ENCODE assay signal across 8 mouse cellular contexts in genomic region chr5:138994786-138995720, GRCm38 (mm10). TPM values are rescaled to one million over a fixed set of nuclear protein-coding genes. Genes with fewer than 3 reads are reported as not detected.
DNase-seq lines count a peak whose midpoint lies in the region; ATAC-seq and TF ChIP-seq lines count a peak whose summit lies in the region.

No protein-coding gene starts in this region.

- H3K27ac ChIP-seq in ES-Bruce4 (ENCODE audit: insufficient read depth, low read length), result no peak overlapping the region; the same call in 1 of the 2 replicates
- H3K27ac ChIP-seq in brown adipose tissue, adult 24 weeks (replicated peaks; ENCODE audit: low read depth, low read length), result peak overlapping the region; percentile 82
- H3K27ac ChIP-seq in forebrain, embryonic 15.5 days (replicated peaks), result peak overlapping the region; percentile 89

- 0 out of 2 replicates have a peak, but pooled peaks have one; percentile 38 for TF ChIP-seq EP300 in ES-Bruce4 (IDR thresholded peaks at IDR 0.05; ENCODE audit: insufficient read depth, low read depth, low read length)

- no peaks in the 10 kb centered on the region for H3K27me3 ChIP-seq in ES-Bruce4 (ENCODE audit: control insufficient read depth, insufficient read depth, low read length, poor library complexity, severe bottlenecking)
- H3K27me3 ChIP-seq in forebrain, embryonic 15.5 days, result peaks cover 63% of the 10 kb centered on the region

- peak; percentile 76 to 82 for DNase-seq in heart, postnatal 14 days
- DNase-seq in layer of hippocampus, adult 18-20 months (ENCODE audit: low spot score in 2 of 2), result peak; percentile 78 to 81
- peak; percentile 82 for DNase-seq in lung, adult 2 months
- DNase-seq in ovary, postnatal 10 days (ENCODE audit: low spot score), result peak; percentile 61
- peak; percentile 85 for DNase-seq in urinary bladder, adult 2 months (ENCODE audit: low spot score)

- peaks cover 9% of the 10 kb centered on the region for H3K4me1 ChIP-seq in ES-Bruce4 (ENCODE audit: control insufficient read depth, insufficient read depth, low read length)
- peaks cover 16% of the 10 kb centered on the region for H3K4me1 ChIP-seq in brown adipose tissue, adult 24 weeks (ENCODE audit: control insufficient read depth, insufficient read depth, insufficient read length, low read length)
- H3K4me1 ChIP-seq in forebrain, embryonic 15.5 days, result peaks cover 53% of the 10 kb centered on the region
- peaks cover 23% of the 10 kb centered on the region for H3K4me1 ChIP-seq in lung, adult 2 months (ENCODE audit: control insufficient read depth, insufficient read depth, low read length)

- no peaks in the 10 kb centered on the region for H3K36me3 ChIP-seq in ES-Bruce4 (ENCODE audit: control insufficient read depth, insufficient read depth, low read length, poor library complexity, severe bottlenecking)
- no peaks in the 10 kb centered on the region for H3K36me3 ChIP-seq in forebrain, embryonic 15.5 days

- no peaks in the 10 kb centered on the region for H3K9me3 ChIP-seq in ES-Bruce4 (replicated peaks; ENCODE audit: control insufficient read depth, insufficient read depth, low read length, poor library complexity, severe bottlenecking)
- no peaks in the 10 kb centered on the region for H3K9me3 ChIP-seq in forebrain, embryonic 15.5 days

- no peak for TF ChIP-seq POLR2A in ES-Bruce4 (IDR thresholded peaks at IDR 0.05; ENCODE audit: insufficient read depth, low read length)
- TF ChIP-seq POLR2A in lung, adult 2 months (IDR thresholded peaks at IDR 0.05; ENCODE audit: borderline replicate concordance, extremely low read depth, low read depth, low read length), result peak; percentile 56; the same call in 1 of the 2 replicates

- TF ChIP-seq CTCF in ES-Bruce4 (IDR thresholded peaks at IDR 0.05; ENCODE audit: low read depth, low read length), result no peak
- TF ChIP-seq CTCF in lung, adult 2 months (IDR thresholded peaks at IDR 0.05; ENCODE audit: insufficient read depth, low read length), result no peak

- intact Hi-C loops in heart, postnatal 14 days (cut with DNase I), result loop anchor here (5.0 kb wide), 2 partner anchors 138 to 182 kb away; no protein-coding TSS in a partner anchor

- H3K4me3 ChIP-seq in ES-Bruce4 (ENCODE audit: low read depth, low read length), result peak overlapping the region; percentile 67
- H3K4me3 ChIP-seq in brown adipose tissue, adult 24 weeks (ENCODE audit: insufficient read depth, low read depth, low read length), result peak overlapping the region; percentile 90
- H3K4me3 ChIP-seq in forebrain, embryonic 15.5 days, result peak overlapping the region; percentile 84
- H3K4me3 ChIP-seq in lung, adult 2 months (replicated peaks; ENCODE audit: extremely low read depth, low read depth, low read length), result peak overlapping the region; percentile 73

- peak overlapping the region; percentile 89 for H3K9ac ChIP-seq in ES-Bruce4 (ENCODE audit: low read depth, poor library complexity, severe bottlenecking)
- peak overlapping the region; percentile 77 for H3K9ac ChIP-seq in forebrain, embryonic 15.5 days (replicated peaks)

- peak; percentile 55 for ATAC-seq in forebrain, embryonic 15.5 days (replicated peaks)

- peak overlapping the region; percentile 89 for H3K4me2 ChIP-seq in forebrain, embryonic 15.5 days (replicated peaks)

- under 1% methylated on average over 87 of the region's 127 CpGs for WGBS in forebrain, embryonic 15.5 days
- 4% methylated on average over 118 of the region's 127 CpGs for WGBS in lung, adult 2 months

RNA-seq across cellular contexts. Expression of gene Pdgfa, which starts 2.1 kb away (rescaled TPM):
- 48.7 and 49.5 TPM in 2 replicates for polyA plus RNA-seq in ES-Bruce4 (2011; ENCODE audit: insufficient read depth, insufficient read length, low read depth, missing spikeins)
- polyA plus RNA-seq in brown adipose tissue, adult 24 weeks (2012; ENCODE audit: insufficient read depth, insufficient read length, missing spikeins), result 5.5 and 6.9 TPM in 2 replicates
- polyA plus RNA-seq in forebrain, embryonic 15.5 days (2015; fragmentation: Nextera tagmentation; extraction: Ambion mirVana), result 13.9 and 17.5 TPM in 2 replicates
- total RNA-seq in heart, postnatal 14 days (2021), result 10 to 100 TPM; 25.6 to 27.9 TPM
- total RNA-seq in layer of hippocampus, adult 18-20 months (2021), result 10 to 100 TPM; 45.8 to 45.9 TPM
- polyA plus RNA-seq in lung, adult 2 months (2012; rRNA removed), result 91.5 and 105 TPM in 2 replicates
- 20.4 and 39.0 TPM in 2 replicates for polyA plus RNA-seq in urinary bladder, adult 2 months (2012; rRNA removed)
